Mouse (Mus musculus): ENCODE data around the gene Hikeshi. TPM values are rescaled to one million over a fixed set of nuclear protein-coding genes. Genes with fewer than 3 reads are reported as not detected.

The Hikeshi gene
- polyA plus RNA-seq, 1 experiment from 2014 or later, result 132 TPM

DNA sequence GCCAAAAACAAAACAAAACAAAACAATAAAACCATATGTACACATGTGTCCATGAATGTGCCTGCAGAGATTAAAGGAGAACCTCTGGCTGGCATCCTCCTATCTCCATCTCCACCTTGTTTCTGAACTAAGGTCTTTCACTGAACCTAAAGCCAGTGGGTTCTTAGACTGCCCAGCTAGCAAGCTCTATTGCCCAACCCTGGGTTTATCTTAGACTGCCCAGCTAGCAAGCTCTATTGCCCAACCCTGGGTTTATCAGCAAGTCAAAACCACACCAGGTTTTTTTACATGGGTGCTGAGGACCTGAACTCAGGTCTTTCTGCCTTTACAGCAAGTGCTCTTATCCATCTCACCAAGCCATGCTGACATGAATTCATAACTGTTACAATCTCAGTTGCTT, 22.1 kb upstream of the Hikeshi start:
- Histone ChIP-seq H3K4me1 (no peaks in the 10 kb centered on the region), H3K27ac (no peak overlapping the region), H3K27me3 (no peaks in the 10 kb centered on the region), H3K9ac (no peak overlapping the region), H3K9me3 (no peaks in the 10 kb centered on the region), H3K4me3 (no peak overlapping the region), H3K36me3 (peaks cover 84% of the 10 kb centered on the region), H3K4me2 (no peak overlapping the region)
- ATAC-seq (ENCODE audit: insufficient number of reproducible peaks, insufficient read depth, low FRiP score, low TSS enrichment, low read depth), result no peak

DNA sequence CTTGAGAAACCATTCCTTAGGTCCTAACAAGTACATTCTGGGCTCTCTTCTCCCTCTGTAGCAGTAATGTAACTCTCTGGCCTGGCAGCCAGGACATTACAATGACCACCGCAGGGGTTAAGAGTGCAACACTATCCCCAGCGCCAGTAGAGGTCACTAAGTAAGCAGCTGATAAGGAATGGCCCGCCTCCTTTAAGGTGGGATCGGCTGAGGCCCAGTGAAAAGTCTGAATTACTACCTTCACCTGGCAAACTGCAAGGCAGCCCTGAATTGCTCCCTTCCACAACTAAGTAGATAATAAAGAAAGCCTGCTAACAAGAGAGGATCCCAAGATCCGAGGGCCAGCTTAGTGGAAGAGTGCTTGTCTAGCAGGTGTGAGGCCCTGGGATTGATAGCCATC, 16.3 kb upstream of the Hikeshi start:
- no peak overlapping the region for H3K4me3 ChIP-seq
- H3K36me3 ChIP-seq, result peaks cover 74% of the 10 kb centered on the region
- H3K4me2 ChIP-seq, result no peak overlapping the region
- H3K27me3 ChIP-seq, result no peaks in the 10 kb centered on the region
- no peaks in the 10 kb centered on the region for H3K9me3 ChIP-seq
- no peaks in the 10 kb centered on the region for H3K4me1 ChIP-seq
- H3K27ac ChIP-seq, result no peak overlapping the region
- ATAC-seq (ENCODE audit: insufficient number of reproducible peaks, insufficient read depth, low FRiP score, low TSS enrichment, low read depth), result no peak
- no peak overlapping the region for H3K9ac ChIP-seq
- WGBS, result 46% methylated on average over 5 of the region's 5 CpGs

DNA sequence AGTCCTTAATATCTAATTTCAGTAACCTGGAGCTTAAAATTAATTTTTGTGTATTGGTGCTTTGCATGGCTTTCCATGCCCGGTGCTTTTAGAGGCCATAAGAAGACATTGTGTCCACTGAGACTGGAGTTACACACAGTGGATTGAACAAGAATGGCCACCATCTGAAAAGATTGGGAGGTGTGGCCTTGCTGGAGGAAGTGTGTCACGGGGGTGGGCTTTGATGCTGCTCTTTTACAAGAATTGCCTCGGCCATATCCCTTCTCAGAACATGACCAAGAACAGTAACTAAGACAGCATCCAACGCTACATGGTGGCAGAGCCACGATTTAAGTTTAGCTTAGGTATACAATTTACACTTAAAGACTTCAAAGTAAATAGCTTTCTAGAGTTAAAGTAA, 13.3 kb upstream of the Hikeshi start:
- H3K9me3 ChIP-seq, result no peaks in the 10 kb centered on the region
- WGBS, result 91% methylated on average over 5 of the region's 5 CpGs
- no peaks in the 10 kb centered on the region for H3K27me3 ChIP-seq
- H3K36me3 ChIP-seq, result peaks cover 49% of the 10 kb centered on the region
- ATAC-seq (ENCODE audit: insufficient number of reproducible peaks, insufficient read depth, low FRiP score, low TSS enrichment, low read depth), result no peak
- no peak overlapping the region for H3K9ac ChIP-seq
- H3K4me1 ChIP-seq, result no peaks in the 10 kb centered on the region
- no peak overlapping the region for H3K4me3 ChIP-seq
- H3K4me2 ChIP-seq, result no peak overlapping the region
- H3K27ac ChIP-seq, result no peak overlapping the region

DNA sequence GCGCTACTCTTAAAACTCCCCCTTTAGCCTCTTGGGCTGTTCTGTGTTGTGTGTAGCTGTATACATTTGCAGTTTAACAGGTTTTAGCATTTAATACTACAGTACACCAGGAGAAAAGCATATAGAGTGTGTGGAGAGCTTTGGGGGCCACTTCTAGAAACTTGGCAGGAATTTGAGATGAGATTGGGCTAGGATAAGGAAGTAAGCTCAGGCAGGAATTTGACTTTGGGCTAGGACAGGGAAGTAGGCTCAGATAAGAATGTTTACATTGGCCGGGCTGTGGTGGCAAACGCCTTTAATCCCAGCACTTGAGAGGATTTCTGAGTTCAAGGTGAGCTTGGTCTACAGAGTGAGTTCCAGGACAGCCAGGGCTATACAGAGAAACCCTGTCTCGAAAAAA, 8.4 kb upstream of the Hikeshi start:
- no peaks in the 10 kb centered on the region for H3K9me3 ChIP-seq
- no peak overlapping the region for H3K4me2 ChIP-seq
- peaks cover 4% of the 10 kb centered on the region for H3K36me3 ChIP-seq
- no peak overlapping the region for H3K27ac ChIP-seq
- H3K27me3 ChIP-seq, result no peaks in the 10 kb centered on the region
- H3K4me1 ChIP-seq, result no peaks in the 10 kb centered on the region
- no peak overlapping the region for H3K9ac ChIP-seq
- WGBS, result 74% methylated on average over 4 of the region's 4 CpGs
- no peak overlapping the region for H3K4me3 ChIP-seq
- no peak for ATAC-seq (ENCODE audit: insufficient number of reproducible peaks, insufficient read depth, low FRiP score, low TSS enrichment, low read depth)

DNA sequence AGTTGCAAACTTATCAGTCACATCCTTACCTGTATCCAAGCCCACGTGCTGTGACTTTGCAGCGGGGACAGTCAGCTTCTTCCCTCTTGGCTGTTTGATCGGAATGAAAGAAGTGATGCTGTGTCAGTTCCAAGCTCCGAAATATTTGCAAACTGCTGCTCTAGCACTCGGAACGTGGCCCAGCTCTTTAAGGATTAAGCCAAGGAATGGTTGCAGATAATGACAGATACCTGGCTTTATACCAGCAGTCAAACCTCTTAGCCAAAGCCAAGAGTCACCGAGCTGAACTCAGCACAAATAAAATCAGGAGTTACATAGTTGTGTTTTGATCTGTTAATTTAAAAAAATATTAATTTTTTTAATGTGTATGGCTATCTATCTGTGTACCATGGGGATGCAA, 7.0 kb upstream of the Hikeshi start:
- no peaks in the 10 kb centered on the region for H3K27me3 ChIP-seq
- no peak overlapping the region for H3K9ac ChIP-seq
- no peak overlapping the region for H3K27ac ChIP-seq
- no peaks in the 10 kb centered on the region for H3K4me1 ChIP-seq
- H3K36me3 ChIP-seq, result no peaks in the 10 kb centered on the region
- WGBS, result 85% methylated on average over 7 of the region's 7 CpGs
- no peak for ATAC-seq (ENCODE audit: insufficient number of reproducible peaks, insufficient read depth, low FRiP score, low TSS enrichment, low read depth)
- no peak overlapping the region for H3K4me3 ChIP-seq
- H3K9me3 ChIP-seq, result no peaks in the 10 kb centered on the region
- no peak overlapping the region for H3K4me2 ChIP-seq

DNA sequence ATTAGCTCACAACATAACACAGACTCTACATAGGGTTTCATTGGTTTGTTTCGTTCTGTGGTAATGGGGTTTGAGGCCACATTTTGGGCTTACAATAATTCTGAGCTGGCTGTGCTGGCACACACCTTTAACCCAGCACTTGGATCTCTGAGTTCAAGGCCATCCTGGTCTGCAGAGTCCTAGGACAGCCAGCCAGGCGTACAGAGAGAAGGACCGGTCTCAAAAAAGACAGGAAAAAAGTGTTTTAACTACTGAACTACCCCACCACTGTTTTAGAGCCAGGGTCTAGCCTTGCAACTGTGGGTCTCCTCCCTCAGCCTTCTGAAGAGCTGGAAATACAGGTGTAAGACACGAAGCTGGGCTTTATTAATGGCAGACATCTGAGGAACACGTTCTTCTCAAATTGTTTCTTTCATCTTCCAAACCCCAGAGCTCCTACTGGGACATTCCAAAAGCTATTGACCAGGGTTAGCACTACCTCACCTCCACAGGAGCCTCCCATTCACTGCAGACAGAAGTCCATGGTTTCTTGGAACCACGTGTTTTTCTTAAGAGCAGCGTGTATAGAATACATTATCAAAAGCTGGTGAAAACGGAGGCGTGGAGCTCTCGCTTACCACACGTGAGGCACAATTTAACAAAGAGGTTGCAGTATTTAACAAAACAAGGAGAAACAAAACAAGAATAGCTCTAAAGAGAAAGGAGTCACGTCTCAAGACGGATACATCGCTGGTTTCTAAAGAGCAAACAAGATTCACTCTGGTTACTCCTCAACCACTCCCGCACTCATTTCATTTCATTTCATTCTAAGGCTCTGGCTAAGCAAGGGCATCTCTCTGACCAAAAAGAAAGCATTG, 1.3 kb downstream of the Hikeshi start:
- no peak overlapping the region for H3K27ac ChIP-seq
- 52% methylated on average over 15 of the region's 15 CpGs for WGBS
- peak overlapping the region; percentile 82 for H3K9ac ChIP-seq
- no peak for ATAC-seq (ENCODE audit: insufficient number of reproducible peaks, insufficient read depth, low FRiP score, low TSS enrichment, low read depth)
- H3K4me2 ChIP-seq, result peak overlapping the region; percentile 66
- peak overlapping the region; percentile 87 for H3K4me3 ChIP-seq
- H3K36me3 ChIP-seq, result no peaks in the 10 kb centered on the region
- no peaks in the 10 kb centered on the region for H3K9me3 ChIP-seq
- peaks cover 8% of the 10 kb centered on the region for H3K4me1 ChIP-seq
- no peaks in the 10 kb centered on the region for H3K27me3 ChIP-seq

DNA sequence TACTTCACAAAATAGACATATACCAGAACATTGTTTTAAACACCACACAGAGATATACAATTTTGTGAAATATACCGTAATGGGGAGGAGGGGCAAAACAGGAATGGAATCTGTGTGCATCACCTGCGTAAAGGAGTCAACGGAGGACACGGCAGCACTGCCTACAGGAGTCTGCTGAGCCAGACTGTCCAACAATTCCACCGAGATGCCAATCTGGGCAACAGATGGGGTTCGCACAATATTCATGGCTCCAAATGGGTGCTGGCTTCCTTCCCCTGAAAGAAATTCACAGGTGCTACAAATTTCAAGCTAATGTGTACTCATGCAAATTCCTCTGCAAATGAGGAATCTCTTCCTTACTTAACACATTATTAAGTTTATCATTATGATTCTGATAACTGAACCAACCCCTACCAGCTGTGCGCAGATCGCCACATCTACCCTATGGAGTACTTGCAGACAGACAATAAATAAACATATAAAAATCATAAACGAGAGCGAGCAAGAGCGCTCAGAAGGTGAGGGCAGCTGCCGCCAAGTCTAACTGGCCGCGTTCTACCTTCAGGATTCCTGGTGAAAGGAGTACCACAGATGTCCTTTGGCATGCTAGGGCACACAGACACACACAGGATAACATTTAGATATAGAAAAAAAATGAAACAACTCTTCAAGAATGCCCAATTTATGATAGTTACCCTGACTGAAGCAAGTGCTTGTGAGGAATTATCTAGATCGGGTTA, 17.4 kb downstream of the Hikeshi start:
- Histone ChIP-seq H3K36me3 (peaks cover 36% of the 10 kb centered on the region), H3K4me1 (no peaks in the 10 kb centered on the region)
- 97% methylated on average over 15 of the region's 15 CpGs for WGBS

DNA sequence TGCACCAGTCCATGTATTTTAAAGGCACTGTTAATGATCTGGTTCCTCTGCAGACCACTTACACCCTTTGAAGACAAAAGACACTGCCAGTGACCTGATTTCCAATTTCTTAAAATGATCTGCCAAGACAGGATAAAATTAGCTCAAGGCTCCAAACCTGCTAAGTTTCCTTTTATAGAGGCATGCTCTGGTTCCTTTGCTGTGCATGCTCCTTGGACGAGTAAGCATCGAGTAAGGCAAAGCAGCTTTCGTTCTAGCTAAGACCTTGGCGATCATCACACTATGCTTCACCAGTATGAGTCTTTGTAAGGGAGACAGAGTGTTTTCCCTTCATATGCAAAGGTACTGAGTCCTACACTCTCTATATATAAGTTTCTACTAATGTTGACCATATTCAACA, 23.2 kb downstream of the Hikeshi start:
- peaks cover 20% of the 10 kb centered on the region for H3K36me3 ChIP-seq
- H3K9ac ChIP-seq, result no peak overlapping the region
- 91% methylated on average over 4 of the region's 4 CpGs for WGBS
- H3K4me2 ChIP-seq, result no peak overlapping the region
- H3K9me3 ChIP-seq, result no peaks in the 10 kb centered on the region
- no peak overlapping the region for H3K4me3 ChIP-seq
- no peak for ATAC-seq (ENCODE audit: insufficient number of reproducible peaks, insufficient read depth, low FRiP score, low TSS enrichment, low read depth)
- H3K27me3 ChIP-seq, result no peaks in the 10 kb centered on the region
- no peaks in the 10 kb centered on the region for H3K4me1 ChIP-seq
- no peak overlapping the region for H3K27ac ChIP-seq

More for the DNA sequence above, 17.4 kb downstream of the Hikeshi start:
- no peaks in the 10 kb centered on the region for H3K9me3 ChIP-seq
- ATAC-seq (ENCODE audit: insufficient number of reproducible peaks, insufficient read depth, low FRiP score, low TSS enrichment, low read depth), result no peak
- H3K27ac ChIP-seq, result no peak overlapping the region
- no peaks in the 10 kb centered on the region for H3K27me3 ChIP-seq
- H3K9ac ChIP-seq, result no peak overlapping the region
- no peak overlapping the region for H3K4me3 ChIP-seq
- no peak overlapping the region for H3K4me2 ChIP-seq

DNA sequence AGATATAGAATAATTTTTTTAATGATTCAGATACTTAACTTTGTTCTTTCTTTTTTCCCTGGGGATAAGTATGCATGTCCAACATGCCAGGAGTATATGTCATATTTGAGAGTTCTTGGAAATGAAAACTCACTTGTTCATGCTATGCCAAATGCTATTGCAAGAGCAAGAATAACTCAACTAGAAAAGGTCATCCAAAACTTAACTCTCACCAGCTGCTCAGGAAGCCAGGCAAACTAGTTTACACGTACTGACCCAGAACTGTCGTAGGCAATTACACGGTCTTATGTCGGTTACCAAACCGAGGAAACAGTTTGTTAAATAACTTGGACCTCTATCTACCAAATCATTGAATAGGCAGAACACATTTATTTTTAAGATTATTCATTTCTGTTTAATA, 24.3 kb downstream of the Hikeshi start:
- H3K27me3 ChIP-seq, result no peaks in the 10 kb centered on the region
- no peak overlapping the region for H3K4me2 ChIP-seq
- no peak overlapping the region for H3K4me3 ChIP-seq
- no peaks in the 10 kb centered on the region for H3K4me1 ChIP-seq
- no peak for ATAC-seq (ENCODE audit: insufficient number of reproducible peaks, insufficient read depth, low FRiP score, low TSS enrichment, low read depth)
- H3K9ac ChIP-seq, result no peak overlapping the region
- peaks cover 20% of the 10 kb centered on the region for H3K36me3 ChIP-seq
- WGBS, result 70% methylated on average over 5 of the region's 5 CpGs
- H3K9me3 ChIP-seq, result no peaks in the 10 kb centered on the region
- no peak overlapping the region for H3K27ac ChIP-seq

DNA sequence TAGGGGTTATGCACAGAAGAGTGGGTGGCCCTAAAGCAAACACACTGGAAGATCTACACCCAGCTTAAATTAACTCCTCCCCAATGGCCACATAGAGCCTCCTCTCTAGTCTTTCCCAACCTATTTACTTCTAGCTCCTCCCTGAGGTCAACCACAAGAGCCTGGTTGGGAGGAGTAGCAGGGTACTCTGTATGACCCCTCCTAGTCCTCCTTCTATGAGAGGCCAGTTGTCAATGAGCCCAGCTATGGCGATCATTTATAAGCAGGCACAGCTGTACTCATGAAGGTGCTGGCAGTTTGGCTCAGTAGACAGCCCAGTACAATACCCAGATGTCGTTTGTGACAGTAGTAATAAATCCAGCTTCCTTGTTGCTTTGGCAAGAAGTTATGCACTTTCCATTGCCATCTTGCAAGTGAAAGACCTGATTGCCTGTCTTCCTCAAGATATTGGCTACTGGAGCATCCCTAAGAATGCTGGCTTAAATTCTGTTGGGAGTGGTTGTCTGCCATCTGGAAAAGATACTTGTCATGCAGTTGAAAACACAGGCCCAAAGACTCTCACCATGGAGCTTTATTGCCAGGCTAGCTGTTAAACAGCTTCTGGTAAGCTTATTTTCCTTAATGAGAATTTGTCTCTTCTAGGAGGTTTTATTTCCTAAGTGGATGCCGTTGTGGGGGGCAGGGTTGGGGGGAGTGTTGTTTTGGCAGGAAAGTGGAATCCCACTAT, 27.4 kb downstream of the Hikeshi start:
- no peak for ATAC-seq (ENCODE audit: insufficient number of reproducible peaks, insufficient read depth, low FRiP score, low TSS enrichment, low read depth)
- Histone ChIP-seq H3K27me3 (no peaks in the 10 kb centered on the region), H3K36me3 (peaks cover 8% of the 10 kb centered on the region), H3K9ac (no peak overlapping the region), H3K4me1 (peaks cover 8% of the 10 kb centered on the region; the same call in 1 of the 2 replicates), H3K4me2 (no peak overlapping the region), H3K4me3 (no peak overlapping the region), H3K27ac (no peak overlapping the region), H3K9me3 (no peaks in the 10 kb centered on the region)
- WGBS, result 82% methylated on average over 3 of the region's 3 CpGs

DNA sequence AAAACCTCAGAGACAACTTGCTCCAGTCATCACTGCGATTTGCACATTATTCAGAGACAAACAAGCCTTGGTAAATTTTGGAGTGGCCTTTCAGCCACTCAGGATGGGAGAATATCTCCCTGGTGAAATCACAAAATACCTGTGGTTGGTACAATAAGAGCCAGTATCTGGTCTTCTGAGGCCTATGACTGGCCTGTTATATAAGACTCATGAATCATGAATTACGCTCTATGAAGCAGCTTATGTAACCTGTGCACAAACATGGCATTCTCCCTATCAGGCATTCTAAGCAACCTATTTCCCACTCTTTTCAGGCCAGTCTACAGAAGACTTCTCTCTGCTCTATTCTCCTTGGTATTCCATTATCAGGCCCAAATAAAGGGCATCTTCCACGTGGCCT, 28.6 kb downstream of the Hikeshi start:
- ATAC-seq (ENCODE audit: insufficient number of reproducible peaks, insufficient read depth, low FRiP score, low TSS enrichment, low read depth), result no peak
- Histone ChIP-seq H3K36me3 (peaks cover 4% of the 10 kb centered on the region), H3K4me2 (no peak overlapping the region), H3K9ac (no peak overlapping the region), H3K9me3 (no peaks in the 10 kb centered on the region), H3K4me3 (no peak overlapping the region), H3K4me1 (peaks cover 13% of the 10 kb centered on the region; the same call in 1 of the 2 replicates), H3K27ac (no peak overlapping the region), H3K27me3 (no peaks in the 10 kb centered on the region)
- WGBS, result 89% methylated on average over 3 of the region's 3 CpGs

Data from embryonic facial prominence, embryonic 13.5 days (tissue).